8 mouse cellular contexts compared by ENCODE assay signal in genomic region chr14:15438096-15438484, GRCm38 (mm10). TPM values are rescaled to one million over a fixed set of nuclear protein-coding genes. Genes with fewer than 3 reads are reported as not detected.
A peak's percentile ranks its signal among the peaks of the same experiment; 100 is the strongest.
DNase-seq lines count a peak whose midpoint lies in the region; ATAC-seq and TF ChIP-seq lines count a peak whose summit lies in the region.

No protein-coding gene starts in this region.

- ATAC-seq in kidney, embryonic 16.5 days (ENCODE audit: low FRiP score, low TSS enrichment), result peak; percentile 28
- ATAC-seq in forebrain, postnatal 0 days, result peak; percentile 47
- peak; percentile 41; the same call in 1 of the 2 replicates for ATAC-seq in kidney, postnatal 0 days (replicated peaks; ENCODE audit: low FRiP score, low read depth)
- no peak for ATAC-seq in megakaryocyte-erythroid progenitor cell, adult 5-6 weeks (replicated peaks; ENCODE audit: low FRiP score, low TSS enrichment, poor library complexity, severe bottlenecking)

- peak overlapping the region; percentile 60 for H3K9ac ChIP-seq in kidney, embryonic 16.5 days (replicated peaks; ENCODE audit: low read length)
- H3K9ac ChIP-seq in forebrain, postnatal 0 days, result peak overlapping the region; percentile 80
- 0 out of 2 replicates have a peak overlapping the region, but pooled peaks have one; percentile 28 for H3K9ac ChIP-seq in kidney, postnatal 0 days (ENCODE audit: low read depth, low read length)

- peaks cover 8% of the 10 kb centered on the region; the same call in 1 of the 2 replicates for H3K27me3 ChIP-seq in kidney, embryonic 16.5 days (ENCODE audit: insufficient read depth, low read length)
- H3K27me3 ChIP-seq in forebrain, postnatal 0 days (ENCODE audit: insufficient read depth, low read length), result no peaks in the 10 kb centered on the region
- H3K27me3 ChIP-seq in kidney, postnatal 0 days (ENCODE audit: insufficient read depth, low read length), result peaks cover 12% of the 10 kb centered on the region; the same call in 1 of the 2 replicates
- H3K27me3 ChIP-seq in midbrain, embryonic 10.5 days (ENCODE audit: low read depth, poor library complexity, severe bottlenecking), result peaks cover 44% of the 10 kb centered on the region

- WGBS in kidney, embryonic 16.5 days, result under 1% methylated on average over 11 of the region's 11 CpGs
- WGBS in forebrain, postnatal 0 days, result under 1% methylated on average over 11 of the region's 11 CpGs
- 2% methylated on average over 11 of the region's 11 CpGs for WGBS in kidney, postnatal 0 days
- WGBS in midbrain, embryonic 10.5 days, result 0% methylated on average over 11 of the region's 11 CpGs

- no peak for TF ChIP-seq CTCF in forebrain, postnatal 0 days (IDR thresholded peaks at IDR 0.05; ENCODE audit: low read depth)
- no peak for TF ChIP-seq CTCF in kidney, postnatal 0 days (IDR thresholded peaks at IDR 0.05; ENCODE audit: low read depth)

- no peaks in the 10 kb centered on the region for H3K36me3 ChIP-seq in kidney, embryonic 16.5 days (ENCODE audit: insufficient read depth, low read length)
- H3K36me3 ChIP-seq in forebrain, postnatal 0 days (ENCODE audit: insufficient read depth), result no peaks in the 10 kb centered on the region
- H3K36me3 ChIP-seq in kidney, postnatal 0 days (ENCODE audit: insufficient read depth, low read length), result no peaks in the 10 kb centered on the region
- no peaks in the 10 kb centered on the region for H3K36me3 ChIP-seq in midbrain, embryonic 10.5 days

- no peak for DNase-seq in kidney, postnatal 10 days
- peak; percentile 63 for DNase-seq in cerebellum, adult 11-12 months
- peak; percentile 61 for DNase-seq in forebrain, postnatal 0 days
- DNase-seq in kidney, postnatal 0 days (ENCODE audit: low spot score), result peak; percentile 8
- DNase-seq in midbrain, embryonic 10.5 days (ENCODE audit: low spot score), result peak; percentile 34
- no peak for DNase-seq in c-Kit-positive CD71-positive TER-119-positive erythroid progenitor cells, embryonic 14.5 days (ENCODE audit: low spot score)

- no peak overlapping the region for H3K27ac ChIP-seq in kidney, embryonic 16.5 days (ENCODE audit: low read length)
- peak overlapping the region; percentile 77 for H3K27ac ChIP-seq in forebrain, postnatal 0 days (ENCODE audit: low read depth, low read length)
- H3K27ac ChIP-seq in kidney, postnatal 0 days, result no peak overlapping the region
- peak overlapping the region; percentile 80; the same call in 1 of the 2 replicates for H3K27ac ChIP-seq in midbrain, embryonic 10.5 days (replicated peaks)

- H3K4me2 ChIP-seq in kidney, embryonic 16.5 days (replicated peaks; ENCODE audit: low read depth, low read length), result peak overlapping the region; percentile 97
- H3K4me2 ChIP-seq in forebrain, postnatal 0 days (ENCODE audit: low read depth), result peak overlapping the region; percentile 90
- H3K4me2 ChIP-seq in kidney, postnatal 0 days (ENCODE audit: low read length), result peak overlapping the region; percentile 87

- no peaks in the 10 kb centered on the region for H3K9me3 ChIP-seq in kidney, embryonic 16.5 days (ENCODE audit: low read length)
- no peaks in the 10 kb centered on the region for H3K9me3 ChIP-seq in forebrain, postnatal 0 days (ENCODE audit: low read length)
- H3K9me3 ChIP-seq in kidney, postnatal 0 days (replicated peaks; ENCODE audit: low read length), result no peaks in the 10 kb centered on the region
- no peaks in the 10 kb centered on the region for H3K9me3 ChIP-seq in midbrain, embryonic 10.5 days (replicated peaks)

- peak overlapping the region; percentile 64 for H3K4me3 ChIP-seq in kidney, embryonic 16.5 days (ENCODE audit: low read length)
- H3K4me3 ChIP-seq in forebrain, postnatal 0 days (ENCODE audit: low read depth, low read length), result peak overlapping the region; percentile 61
- peak overlapping the region; percentile 51 for H3K4me3 ChIP-seq in kidney, postnatal 0 days (replicated peaks; ENCODE audit: low read depth, low read length)
- H3K4me3 ChIP-seq in midbrain, embryonic 10.5 days, result peak overlapping the region; percentile 72

- H3K4me1 ChIP-seq in kidney, embryonic 16.5 days (ENCODE audit: insufficient read depth, low read length), result 0 out of 2 replicates have a peak, but pooled peaks cover 7% of the 10 kb centered on the region
- no peaks in the 10 kb centered on the region for H3K4me1 ChIP-seq in forebrain, postnatal 0 days (ENCODE audit: insufficient read depth)
- H3K4me1 ChIP-seq in kidney, postnatal 0 days (replicated peaks; ENCODE audit: insufficient read depth, low read length), result peaks cover 5% of the 10 kb centered on the region; the same call in 1 of the 2 replicates
- H3K4me1 ChIP-seq in midbrain, embryonic 10.5 days, result peaks cover 18% of the 10 kb centered on the region

RNA-seq across cellular contexts. Expression of gene Lrrc3b, which starts 0.7 kb away (rescaled TPM):
- polyA plus RNA-seq in kidney, embryonic 16.5 days (2015; fragmentation: Nextera tagmentation; extraction: Ambion mirVana), result 4.7 and 5.3 TPM in 2 replicates
- 21.2 and 21.5 TPM in 2 replicates for total RNA-seq in forebrain, postnatal 0 days (2014; rRNA removed)
- 13.5 and 22.5 TPM in 2 replicates for polyA plus RNA-seq in forebrain, postnatal 0 days (2015; fragmentation: Nextera tagmentation; extraction: Ambion mirVana)
- 4.2 and 4.4 TPM in 2 replicates for polyA plus RNA-seq in kidney, postnatal 0 days (2015; fragmentation: Nextera tagmentation; extraction: Ambion mirVana)
- polyA plus RNA-seq in midbrain, embryonic 10.5 days (2016; fragmentation: Nextera tagmentation; extraction: Ambion mirVana), result 0.93 and 1.3 TPM in 2 replicates
- not detected in 2 replicates for total RNA-seq in megakaryocyte-erythroid progenitor cell, adult 5-6 weeks (2014; fragmentation: Nextera tagmentation)
- total RNA-seq in megakaryocyte-erythroid progenitor cell, adult 5-6 weeks (2017), result not detected in 2 replicates

Comparison
In these comparisons a context has a peak if more than half of its experiments do, and no peak if none do; other contexts are left out.
1. DNase-seq: peak in cerebellum, adult 11-12 months (single experiment), forebrain, postnatal 0 days (single experiment), kidney, postnatal 0 days (single experiment) and midbrain, embryonic 10.5 days (single experiment); none in kidney, postnatal 10 days (single experiment) and c-Kit-positive CD71-positive TER-119-positive erythroid progenitor cells, embryonic 14.5 days (single experiment).
2. H3K27ac ChIP-seq: peak in forebrain, postnatal 0 days (single experiment) and midbrain, embryonic 10.5 days (single experiment); none in kidney, embryonic 16.5 days (single experiment) and kidney, postnatal 0 days (single experiment).
3. H3K9ac ChIP-seq: peak in every context shown above with its lines; median percentile 80 in forebrain, postnatal 0 days; 60 in kidney, embryonic 16.5 days; 28 in kidney, postnatal 0 days.
4. Peak in every context shown above with its lines, with median percentiles within 50 percentile points of each other: H3K4me2 ChIP-seq and H3K4me3 ChIP-seq.